Mouse (Mus musculus) liver, embryonic 14.5 days (tissue): Measurements from ENCODE around the gene Arl15.

Source experiments
- CTCF ChIP-seq: IDR thresholded peaks from 2 replicates; pipeline ENCODE4 v1.5.1; 2016; ENCODE audit warnings: antibody characterized with exemption, low read depth, control low read depth
- EP300 ChIP-seq: IDR thresholded peaks from 2 replicates; pipeline ENCODE4 v1.6.1; 2016; ENCODE audit warnings: antibody characterized with exemption, low read depth

GRCm38 (mm10) chr13:114011019-114011418, 216.7 kb downstream of the Arl15 start:
- TF ChIP-seq EP300 (no peak), CTCF (no peak)
